Mouse (Mus musculus): ENCODE data around the gene Trex1. TPM values are rescaled to one million over a fixed set of nuclear protein-coding genes. Genes with fewer than 3 reads are reported as not detected.

The Trex1 gene
- polyA plus RNA-seq, 1 experiment from 2014 or later = 15.2 TPM

DNA sequence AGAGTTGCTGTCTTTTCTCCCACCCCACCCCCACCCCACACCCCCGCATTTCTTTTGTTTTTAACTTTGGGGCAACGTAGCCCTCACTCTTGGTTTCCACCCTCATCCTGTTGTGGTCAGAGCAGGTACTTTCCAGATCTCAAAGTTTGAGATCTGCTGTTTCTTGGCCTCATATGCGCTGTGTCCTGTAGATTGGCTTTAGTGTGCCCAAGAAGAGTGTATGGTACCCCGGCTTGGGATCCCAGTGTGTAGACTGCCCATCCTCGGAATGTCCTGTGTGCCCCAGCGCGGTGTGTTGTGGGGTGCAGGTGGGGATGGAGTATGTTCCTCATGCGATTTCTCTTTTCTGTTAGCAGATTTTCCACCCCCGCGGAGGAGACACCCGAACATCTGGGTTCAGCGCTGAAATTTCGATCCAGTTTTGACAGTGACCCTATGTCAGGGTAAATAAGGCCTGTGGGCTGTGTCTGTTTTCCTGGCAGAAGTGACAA, 8.5 kb downstream of the Trex1 start:
- no peaks in the 10 kb centered on the region for H3K27me3 ChIP-seq (ENCODE audit: insufficient read depth, low read length)
- DNase-seq (ENCODE audit: low spot score) = no peak
- no peak overlapping the region for H3K9ac ChIP-seq (ENCODE audit: low read depth, low read length)
- H3K4me2 ChIP-seq (ENCODE audit: low read length) = no peak overlapping the region
- H3K4me1 ChIP-seq (replicated peaks; ENCODE audit: insufficient read depth, low read length) = 0 out of 2 replicates have a peak, but pooled peaks cover 10% of the 10 kb centered on the region
- H3K36me3 ChIP-seq (ENCODE audit: insufficient read depth, low read length) = peaks cover 3% of the 10 kb centered on the region; the same call in 1 of the 2 replicates
- no peaks in the 10 kb centered on the region for H3K9me3 ChIP-seq (replicated peaks; ENCODE audit: low read length)
- no peak for ATAC-seq (replicated peaks; ENCODE audit: low FRiP score, low read depth)
- WGBS = 89% methylated on average over 13 of the region's 13 CpGs
- H3K27ac ChIP-seq = no peak overlapping the region
- H3K4me3 ChIP-seq (replicated peaks; ENCODE audit: low read depth, low read length) = no peak overlapping the region
- no peak for TF ChIP-seq CTCF (IDR thresholded peaks at IDR 0.05; ENCODE audit: low read depth)

DNA sequence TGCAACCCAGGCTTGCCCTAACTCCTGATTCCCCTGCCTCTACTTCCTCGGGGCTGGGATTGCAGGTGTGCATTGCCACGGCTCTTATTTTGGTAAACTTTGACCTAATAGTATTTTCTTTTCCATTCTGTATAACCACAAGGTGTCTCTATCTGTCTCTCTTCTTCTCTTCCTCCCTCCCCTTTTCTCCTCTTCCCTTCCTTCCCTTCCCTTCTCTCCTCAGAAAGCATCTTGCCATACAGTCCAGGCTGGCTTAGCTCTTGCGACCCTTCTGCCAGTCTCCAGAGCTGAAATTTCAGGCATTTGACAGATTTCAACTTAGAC, 8.9 kb downstream of the Trex1 start:
- H3K4me3 ChIP-seq (replicated peaks; ENCODE audit: low read depth, low read length) = no peak overlapping the region

DNA sequence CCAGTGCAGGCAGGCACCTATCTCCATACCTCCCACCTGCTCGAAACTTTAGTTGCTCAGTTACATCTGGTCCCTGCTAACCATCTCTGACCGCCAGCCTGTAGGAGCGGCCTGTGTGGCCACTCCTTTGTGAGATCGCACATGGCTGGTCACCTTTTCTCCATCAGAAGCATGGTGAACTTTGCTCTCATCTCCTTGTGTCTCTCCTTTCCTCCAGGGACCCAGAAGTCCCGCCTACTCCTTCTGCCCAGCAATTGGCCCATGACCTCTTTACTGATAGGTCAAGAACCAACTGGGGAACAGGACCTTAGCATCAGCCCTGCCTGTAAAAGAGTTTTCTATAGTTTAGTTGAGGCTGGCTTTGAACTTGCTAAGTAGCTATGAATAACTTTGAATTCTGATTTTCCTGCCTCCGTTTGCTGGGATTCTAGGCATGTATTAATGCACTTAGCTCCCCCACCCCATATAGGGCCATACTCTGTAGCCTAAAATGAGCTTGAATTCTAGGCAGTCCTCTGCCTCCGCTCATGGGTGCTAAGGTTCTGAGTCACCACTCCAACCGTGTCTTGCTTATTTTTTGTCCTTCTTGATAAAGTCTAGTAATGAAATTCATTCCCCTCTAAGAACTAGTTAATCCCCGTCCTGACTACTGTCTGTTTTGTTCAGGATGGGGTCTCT, 9.4 kb downstream of the Trex1 start:
- Histone ChIP-seq H3K27ac (no peak overlapping the region), H3K9me3 (replicated peaks; ENCODE audit: low read length) (no peaks in the 10 kb centered on the region), H3K4me1 (replicated peaks; ENCODE audit: insufficient read depth, low read length) (0 out of 2 replicates have a peak, but pooled peaks cover 7% of the 10 kb centered on the region), H3K36me3 (ENCODE audit: insufficient read depth, low read length) (peaks cover 3% of the 10 kb centered on the region; the same call in 1 of the 2 replicates), H3K27me3 (ENCODE audit: insufficient read depth, low read length) (no peaks in the 10 kb centered on the region), H3K4me2 (ENCODE audit: low read length) (no peak overlapping the region), H3K9ac (ENCODE audit: low read depth, low read length) (no peak overlapping the region), H3K4me3 (replicated peaks; ENCODE audit: low read depth, low read length) (no peak overlapping the region)
- no peak for DNase-seq (ENCODE audit: low spot score)
- TF ChIP-seq CTCF (IDR thresholded peaks at IDR 0.05; ENCODE audit: low read depth) = no peak
- WGBS = 81% methylated on average over 9 of the region's 9 CpGs
- no peak for ATAC-seq (replicated peaks; ENCODE audit: low FRiP score, low read depth)

More for the DNA sequence above, 8.9 kb downstream of the Trex1 start:
- WGBS = 52% methylated on average over 3 of the region's 3 CpGs
- ATAC-seq (replicated peaks; ENCODE audit: low FRiP score, low read depth) (no peak), DNase-seq (ENCODE audit: low spot score) (no peak)
- Histone ChIP-seq H3K4me1 (replicated peaks; ENCODE audit: insufficient read depth, low read length) (0 out of 2 replicates have a peak, but pooled peaks cover 10% of the 10 kb centered on the region), H3K4me2 (ENCODE audit: low read length) (no peak overlapping the region), H3K27me3 (ENCODE audit: insufficient read depth, low read length) (no peaks in the 10 kb centered on the region), H3K9ac (ENCODE audit: low read depth, low read length) (no peak overlapping the region), H3K9me3 (replicated peaks; ENCODE audit: low read length) (no peaks in the 10 kb centered on the region), H3K36me3 (ENCODE audit: insufficient read depth, low read length) (peaks cover 3% of the 10 kb centered on the region; the same call in 1 of the 2 replicates), H3K27ac (no peak overlapping the region)
- TF ChIP-seq CTCF (IDR thresholded peaks at IDR 0.05; ENCODE audit: low read depth) = no peak

DNA sequence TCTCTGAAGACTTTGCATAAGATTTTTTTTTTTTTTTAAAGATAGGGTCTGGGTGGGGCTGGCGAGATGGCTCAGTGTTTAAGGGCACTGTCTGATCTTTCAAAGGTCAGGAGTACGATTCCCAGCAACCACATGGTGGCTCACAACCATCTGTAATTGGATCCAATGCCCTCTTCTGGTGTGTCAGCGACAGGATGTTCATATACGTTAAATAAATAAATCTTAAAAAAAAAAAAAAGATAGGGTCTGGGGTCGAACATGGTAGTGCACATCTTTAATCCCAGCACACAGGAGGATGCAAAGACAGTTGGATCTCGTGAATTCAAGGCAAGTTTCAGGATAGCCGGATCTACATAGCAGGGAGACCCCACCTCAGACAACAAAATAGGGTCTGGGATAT, 10.2 kb downstream of the Trex1 start:
- Histone ChIP-seq H3K27ac (no peak overlapping the region), H3K4me2 (ENCODE audit: low read length) (no peak overlapping the region), H3K27me3 (ENCODE audit: insufficient read depth, low read length) (no peaks in the 10 kb centered on the region), H3K9ac (ENCODE audit: low read depth, low read length) (no peak overlapping the region), H3K9me3 (replicated peaks; ENCODE audit: low read length) (no peaks in the 10 kb centered on the region), H3K4me3 (replicated peaks; ENCODE audit: low read depth, low read length) (no peak overlapping the region), H3K36me3 (ENCODE audit: insufficient read depth, low read length) (peaks cover 6% of the 10 kb centered on the region), H3K4me1 (replicated peaks; ENCODE audit: insufficient read depth, low read length) (0 out of 2 replicates have a peak, but pooled peaks cover 2% of the 10 kb centered on the region)
- TF ChIP-seq CTCF (IDR thresholded peaks at IDR 0.05; ENCODE audit: low read depth) = no peak
- no peak for DNase-seq (ENCODE audit: low spot score)
- 78% methylated on average over 7 of the region's 7 CpGs for WGBS
- ATAC-seq (replicated peaks; ENCODE audit: low FRiP score, low read depth) = no peak

DNA sequence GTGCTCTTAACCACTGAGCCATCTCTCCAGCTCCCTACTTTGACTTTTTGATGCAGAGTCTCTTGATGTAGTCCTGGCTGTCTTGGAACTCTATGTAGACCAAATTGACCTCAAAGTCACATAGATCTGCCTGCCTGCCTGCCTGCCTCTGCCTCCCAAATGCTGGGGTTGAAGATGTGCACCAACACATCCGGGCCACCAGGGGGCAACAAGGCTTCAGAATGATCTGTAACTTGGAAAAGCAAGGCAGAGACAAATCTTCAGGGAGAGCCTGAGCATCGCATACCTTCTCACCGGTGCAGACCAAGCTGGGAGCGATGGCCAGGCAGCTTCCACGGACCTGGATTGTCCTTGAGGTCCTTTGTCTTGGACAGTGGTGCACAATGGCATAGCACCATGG, 13.2 kb downstream of the Trex1 start:
- ATAC-seq (replicated peaks; ENCODE audit: low FRiP score, low read depth) (peak; percentile 36; the same call in 1 of the 2 replicates), DNase-seq (ENCODE audit: low spot score) (peak; percentile 67)
- H3K27ac ChIP-seq = no peak overlapping the region
- no peak overlapping the region for H3K4me2 ChIP-seq (ENCODE audit: low read length)
- no peak overlapping the region for H3K9ac ChIP-seq (ENCODE audit: low read depth, low read length)
- no peak overlapping the region for H3K4me3 ChIP-seq (replicated peaks; ENCODE audit: low read depth, low read length)
- no peaks in the 10 kb centered on the region for H3K4me1 ChIP-seq (replicated peaks; ENCODE audit: insufficient read depth, low read length)
- peaks cover 7% of the 10 kb centered on the region for H3K36me3 ChIP-seq (ENCODE audit: insufficient read depth, low read length)
- H3K27me3 ChIP-seq (ENCODE audit: insufficient read depth, low read length) = no peaks in the 10 kb centered on the region
- no peaks in the 10 kb centered on the region for H3K9me3 ChIP-seq (replicated peaks; ENCODE audit: low read length)
- peak; percentile 84 for TF ChIP-seq CTCF (IDR thresholded peaks at IDR 0.05; ENCODE audit: low read depth)
- WGBS = 44% methylated on average over 5 of the region's 5 CpGs

DNA sequence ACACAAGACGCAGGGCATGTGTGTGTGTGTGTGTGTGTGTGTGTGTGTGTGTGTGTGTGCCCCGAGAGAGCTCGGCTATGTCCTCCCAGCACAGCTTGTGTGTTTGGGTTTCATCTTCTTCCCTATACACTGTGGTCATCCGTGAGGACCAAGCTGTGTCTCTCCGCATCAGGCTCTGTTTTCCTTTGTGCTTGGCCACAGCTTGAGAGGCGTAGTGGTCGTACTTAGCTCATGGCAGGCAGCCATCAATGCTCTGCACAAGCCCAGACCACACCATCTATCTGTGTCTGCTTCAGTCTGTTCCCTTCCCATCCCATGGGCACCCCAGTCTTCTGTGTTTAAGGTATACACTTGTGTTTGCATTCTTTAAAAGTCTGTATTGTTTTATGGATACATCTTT, 18.2 kb downstream of the Trex1 start:
- peak overlapping the region; percentile 85 for H3K4me2 ChIP-seq (ENCODE audit: low read length)
- H3K9me3 ChIP-seq (replicated peaks; ENCODE audit: low read length) = no peaks in the 10 kb centered on the region
- H3K27ac ChIP-seq = peak overlapping the region; percentile 42; the same call in 1 of the 2 replicates
- H3K27me3 ChIP-seq (ENCODE audit: insufficient read depth, low read length) = no peaks in the 10 kb centered on the region
- H3K36me3 ChIP-seq (ENCODE audit: insufficient read depth, low read length) = peaks cover 3% of the 10 kb centered on the region; the same call in 1 of the 2 replicates
- peaks cover 25% of the 10 kb centered on the region for H3K4me1 ChIP-seq (replicated peaks; ENCODE audit: insufficient read depth, low read length)
- H3K4me3 ChIP-seq (replicated peaks; ENCODE audit: low read depth, low read length) = no peak overlapping the region
- 68% methylated on average over 7 of the region's 7 CpGs for WGBS
- ATAC-seq (replicated peaks; ENCODE audit: low FRiP score, low read depth) (no peak), DNase-seq (ENCODE audit: low spot score) (no peak)
- no peak overlapping the region for H3K9ac ChIP-seq (ENCODE audit: low read depth, low read length)
- no peak for TF ChIP-seq CTCF (IDR thresholded peaks at IDR 0.05; ENCODE audit: low read depth)

All from kidney, postnatal 0 days (tissue).